Mouse (Mus musculus) T-helper 17 cell (primary cell): ENCODE results near the gene E130208F15Rik.

Experiments used
- in situ Hi-C, 2 experiments: fragments of 300-600 bp; cut with MboI, MseI; formaldehyde crosslinking; loops; 1 replicate in 1 of 2; 2 replicates in 1 of 2; pipeline ENCODE4 v1.15.1; 2025; ENCODE audit warnings: high pct_unique_total_duplicates in 2 of 2

The E130208F15Rik gene

DNA sequence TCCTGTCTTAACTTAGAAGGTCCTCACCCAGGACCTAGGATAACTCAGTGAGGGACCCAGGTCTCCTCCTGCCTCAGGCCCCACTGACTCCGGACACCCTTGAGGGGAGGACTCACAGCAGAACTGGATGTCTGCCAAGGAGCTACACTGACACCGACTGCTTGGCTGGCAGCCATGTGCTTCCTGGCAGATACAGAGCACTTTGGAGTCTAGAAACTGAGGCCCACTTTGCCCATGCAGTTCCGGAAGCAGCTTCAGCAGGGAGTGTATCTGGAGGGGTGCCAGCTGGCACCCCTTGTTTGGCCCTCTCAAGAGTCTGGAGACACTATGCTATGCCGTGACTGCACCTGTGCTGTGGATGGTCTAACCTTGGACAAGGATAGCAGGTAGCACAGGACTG, 11.9 kb downstream of the E130208F15Rik start:
- in situ Hi-C loops, result no loop called here

DNA sequence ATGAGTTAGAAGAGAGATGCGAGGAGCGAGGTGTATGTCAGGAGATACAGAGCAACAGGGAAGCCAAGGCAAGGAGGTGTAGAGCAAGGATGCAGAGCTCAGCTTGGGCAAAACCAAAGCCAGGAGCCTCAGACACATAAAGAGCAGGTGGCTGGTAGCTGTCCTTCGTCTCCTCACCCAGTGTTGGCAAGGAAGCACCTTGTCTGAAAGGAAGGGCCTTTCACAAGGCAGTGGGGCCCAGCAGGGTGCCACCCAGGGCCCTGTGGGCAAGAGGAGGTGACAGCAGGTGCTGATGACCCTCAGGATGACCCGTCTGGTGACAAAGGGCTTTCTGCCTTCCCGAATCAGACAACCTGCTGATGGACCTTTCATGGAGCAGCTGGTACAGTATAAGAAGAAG, 13.0 kb downstream of the E130208F15Rik start:
- in situ Hi-C loops, result no loop called here

DNA sequence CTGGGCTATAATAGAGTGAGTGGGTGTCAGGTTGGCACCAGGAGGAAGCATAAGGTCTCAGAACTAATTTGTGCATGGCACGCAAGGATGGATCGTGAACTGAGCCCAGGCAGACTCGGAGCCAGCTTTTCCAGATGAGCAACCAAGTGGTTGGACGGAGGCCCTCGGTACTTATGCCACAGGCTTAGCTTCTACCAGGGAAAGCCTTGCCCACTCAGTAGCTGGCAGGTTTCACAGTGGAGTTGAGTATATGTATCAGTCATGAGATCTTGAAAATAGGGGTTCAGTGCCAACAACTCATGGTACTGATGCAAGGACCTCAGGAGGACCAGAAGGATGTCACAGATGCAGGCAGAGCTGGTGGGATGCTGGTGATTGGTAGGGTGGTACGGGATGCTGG, 14.1 kb downstream of the E130208F15Rik start:
- in situ Hi-C loops, result no loop called here

DNA sequence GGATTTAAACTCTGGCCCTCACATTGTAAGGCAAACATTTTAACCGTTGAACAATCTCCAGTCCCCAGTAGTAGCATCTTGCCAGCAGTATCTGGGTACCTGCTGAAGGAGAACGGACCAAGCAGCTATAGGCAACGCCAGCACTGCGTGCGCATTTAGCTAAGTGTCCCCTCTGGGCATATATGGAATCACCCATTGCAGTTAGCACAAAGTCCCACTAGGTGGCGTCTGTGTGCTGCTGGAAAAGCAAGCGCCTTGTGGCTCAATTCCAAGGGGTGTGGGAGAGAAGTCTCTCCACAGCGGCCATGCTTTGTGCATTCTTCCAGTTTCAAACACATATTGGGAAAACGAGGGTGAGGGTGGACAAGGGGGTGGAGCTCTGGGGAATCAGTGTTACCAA, 14.8 kb downstream of the E130208F15Rik start:
- in situ Hi-C loops, result no loop called here

DNA sequence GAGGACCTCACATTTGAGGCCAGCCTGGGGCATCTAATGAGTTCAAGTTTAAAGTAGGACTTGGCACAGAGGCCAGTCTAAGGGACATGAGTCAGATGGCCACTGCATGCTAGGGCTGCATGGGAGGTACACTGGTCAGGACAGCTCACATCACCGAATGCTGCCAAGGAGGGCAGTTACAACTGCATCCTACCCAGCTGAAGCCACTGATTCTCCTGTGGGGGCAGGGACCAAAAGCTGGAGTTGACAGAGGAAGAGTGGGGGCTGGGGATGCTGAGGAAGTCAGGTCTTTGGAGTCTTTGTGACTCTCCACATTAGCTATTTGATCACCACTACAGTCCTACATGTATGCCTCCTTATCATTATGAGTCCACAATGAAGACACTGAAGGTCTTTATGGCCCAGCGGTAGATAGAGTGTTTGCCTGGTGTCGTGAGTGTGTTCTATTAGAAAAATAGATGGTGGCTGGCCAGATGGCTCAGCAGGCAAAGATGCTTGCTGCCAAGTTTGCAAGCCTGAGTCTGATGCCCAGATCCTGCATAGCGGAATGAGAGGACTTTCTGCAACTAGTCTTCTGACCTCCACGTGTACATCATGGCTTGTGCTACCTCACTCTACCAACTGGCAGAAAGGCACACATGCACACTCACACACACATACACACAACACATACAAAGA, 18.0 kb downstream of the E130208F15Rik start:
- in situ Hi-C loops, result no loop called here

DNA sequence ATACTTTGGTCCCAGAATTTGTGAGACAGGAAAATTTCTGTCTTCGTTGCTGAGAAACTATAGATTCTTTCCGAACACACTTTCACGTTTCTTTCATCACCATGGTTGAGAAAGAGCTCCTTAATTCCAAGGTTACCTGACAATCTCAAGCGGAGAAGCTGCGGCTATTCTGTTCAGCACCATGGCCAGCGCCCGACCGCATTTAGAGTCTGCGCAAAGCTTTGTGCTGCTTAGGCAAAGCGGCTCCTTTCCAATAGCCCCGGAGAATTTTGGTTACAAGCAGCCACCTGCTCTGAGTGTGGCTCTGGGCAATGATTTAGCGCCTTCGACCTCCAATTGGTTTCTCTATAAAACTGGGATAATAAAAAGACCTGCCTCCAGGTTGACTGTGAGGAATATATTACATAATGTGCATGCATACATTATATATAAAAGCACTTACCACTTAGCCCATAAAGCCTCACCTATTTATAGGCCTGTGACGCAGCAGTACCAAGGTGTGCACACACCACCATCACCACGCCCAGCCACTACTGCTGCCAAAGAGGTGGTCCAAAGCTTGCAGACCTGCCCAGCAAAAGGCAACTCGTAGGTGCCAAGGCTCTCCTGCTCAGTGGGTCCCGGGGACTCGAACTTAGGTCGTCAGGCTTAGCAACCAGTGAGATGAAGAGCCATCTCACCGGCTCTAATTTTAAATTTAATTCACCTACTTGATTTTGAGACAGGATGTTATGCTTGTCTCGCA, 25.3 kb downstream of the E130208F15Rik start:
- in situ Hi-C loops, result no loop called here

DNA sequence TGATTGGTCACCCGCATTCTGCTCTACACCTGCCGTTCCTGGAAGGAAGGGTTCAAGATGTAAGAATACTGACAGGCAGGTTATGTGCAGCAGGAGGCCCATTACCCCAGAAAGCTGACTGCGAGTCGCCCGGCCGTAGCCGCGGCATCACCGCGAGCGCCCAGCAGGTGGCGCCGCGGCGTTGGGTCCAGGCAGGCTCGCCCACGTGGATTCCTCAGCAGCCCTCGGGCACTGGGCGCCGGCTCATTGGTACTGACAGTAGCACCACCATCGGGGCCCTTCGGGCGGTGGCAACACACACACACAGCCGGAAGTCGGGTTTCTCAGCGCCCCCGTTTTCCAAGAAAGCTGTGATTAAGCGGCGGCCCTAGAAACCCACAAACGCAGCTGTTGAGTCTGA, 26.3 kb downstream of the E130208F15Rik start:
- in situ Hi-C loops, result no loop called here

DNA sequence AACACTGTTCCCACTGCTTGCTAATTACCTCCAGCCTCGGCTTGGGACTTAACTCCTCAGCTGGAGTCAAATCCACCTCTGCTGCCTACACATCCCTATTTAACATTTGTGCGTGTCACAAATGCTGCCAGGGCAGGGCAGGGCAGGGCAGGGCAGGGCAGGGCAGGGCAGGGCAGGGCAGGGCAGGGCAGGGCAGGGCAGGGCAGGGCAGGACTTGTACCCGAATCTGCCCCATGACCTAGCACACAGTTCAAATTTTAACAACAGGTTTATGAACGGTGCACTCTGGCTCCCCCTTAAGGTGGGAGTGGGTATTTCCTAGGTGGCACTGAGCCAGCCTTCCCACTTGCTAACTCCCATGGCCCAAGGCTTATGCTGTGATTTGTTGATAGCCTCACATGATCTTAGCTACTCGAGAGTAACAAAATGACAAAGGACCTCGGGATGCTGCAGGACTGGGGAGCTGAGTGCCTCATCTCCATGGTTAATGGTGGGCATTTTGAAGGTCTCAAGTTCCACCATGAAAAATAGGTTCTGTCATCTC, 31.8 kb downstream of the E130208F15Rik start:
- in situ Hi-C loops, result no loop called here

DNA sequence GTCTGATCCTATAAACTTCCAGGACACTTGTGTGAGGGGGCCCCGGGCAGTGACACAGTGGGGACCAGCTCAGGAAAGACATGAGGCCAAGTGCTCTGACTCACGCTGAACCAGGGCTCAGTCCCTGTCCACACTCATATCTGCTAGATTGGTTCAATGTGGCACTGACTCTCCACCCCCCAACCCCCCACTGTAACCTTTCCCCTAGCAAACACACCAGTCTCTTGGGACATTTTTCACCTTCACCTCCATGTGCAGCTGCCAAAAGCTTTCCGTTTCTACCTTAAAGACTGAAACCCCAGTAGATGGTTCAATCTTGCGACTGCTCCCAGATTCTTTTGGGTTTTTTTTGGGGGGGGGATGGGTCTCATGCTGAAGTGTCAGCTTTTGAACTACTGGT, 32.5 kb downstream of the E130208F15Rik start:
- in situ Hi-C loops, result no loop called here

DNA sequence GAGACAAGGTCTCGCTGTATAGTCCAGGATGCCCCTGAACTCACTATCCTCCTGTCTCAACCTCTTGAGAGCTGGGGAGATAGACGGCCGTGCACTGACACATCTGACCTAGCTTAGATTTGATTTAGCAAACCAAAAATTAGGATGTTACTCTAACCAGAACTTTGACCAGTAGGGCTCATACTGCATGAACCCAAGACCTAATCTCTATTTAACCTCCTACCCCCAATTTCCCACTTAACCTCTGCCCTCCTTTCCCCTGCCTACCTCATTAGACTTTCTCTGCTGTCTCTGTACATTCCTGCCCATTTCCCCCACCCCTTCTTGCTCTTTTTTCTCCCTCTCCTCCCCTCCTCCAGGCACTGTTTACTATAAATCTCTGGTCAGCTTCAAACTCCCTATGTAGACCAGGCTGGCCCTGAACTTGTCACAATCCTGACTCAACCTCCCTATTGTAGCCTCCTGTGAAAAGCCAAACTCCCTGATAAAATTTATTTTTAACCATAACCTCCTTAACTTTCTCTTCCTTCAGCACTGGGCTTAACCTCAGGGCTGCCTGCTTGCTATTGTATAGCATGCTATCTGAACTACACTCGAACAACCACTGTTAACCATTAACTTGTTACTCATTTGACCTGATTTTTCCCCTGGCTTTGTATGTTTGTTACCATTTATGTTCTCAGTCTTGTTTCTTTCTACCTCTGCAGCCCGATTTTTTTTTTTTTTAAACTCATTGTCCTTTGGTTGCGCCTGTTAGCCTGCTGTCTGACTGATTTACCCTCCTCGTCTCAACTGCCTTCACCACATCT, 37.0 kb downstream of the E130208F15Rik start:
- in situ Hi-C loops, result no loop called here

DNA sequence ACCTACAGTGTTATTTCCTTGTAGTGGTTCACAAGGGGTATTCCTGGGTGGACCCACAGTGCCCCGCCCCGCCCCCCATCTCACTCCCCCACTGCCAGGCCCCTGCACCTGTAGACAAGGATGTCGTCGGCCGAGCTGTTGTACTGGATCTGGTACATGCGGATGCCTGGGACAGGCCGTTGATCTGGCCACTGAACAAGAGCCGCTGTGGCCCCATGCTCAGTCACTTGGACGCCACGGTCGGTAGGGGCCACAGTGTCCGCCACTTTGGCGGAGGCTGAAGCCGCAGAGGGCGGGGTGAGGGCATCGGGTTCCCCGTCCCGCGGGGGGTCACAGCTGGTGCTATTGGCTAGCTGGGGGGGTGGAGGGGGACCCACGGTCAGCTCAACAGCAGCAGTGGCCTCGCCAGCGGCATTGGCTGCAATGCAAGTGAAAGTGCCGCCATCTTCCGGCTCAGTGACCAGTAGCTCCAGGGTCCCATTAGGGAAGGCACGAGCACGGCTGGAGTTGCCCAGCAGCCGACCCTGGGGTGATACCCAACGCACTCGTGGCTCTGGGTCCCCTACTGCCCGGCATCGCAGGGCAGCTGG, 37.8 kb downstream of the E130208F15Rik start:
- in situ Hi-C loops, result no loop called here

DNA sequence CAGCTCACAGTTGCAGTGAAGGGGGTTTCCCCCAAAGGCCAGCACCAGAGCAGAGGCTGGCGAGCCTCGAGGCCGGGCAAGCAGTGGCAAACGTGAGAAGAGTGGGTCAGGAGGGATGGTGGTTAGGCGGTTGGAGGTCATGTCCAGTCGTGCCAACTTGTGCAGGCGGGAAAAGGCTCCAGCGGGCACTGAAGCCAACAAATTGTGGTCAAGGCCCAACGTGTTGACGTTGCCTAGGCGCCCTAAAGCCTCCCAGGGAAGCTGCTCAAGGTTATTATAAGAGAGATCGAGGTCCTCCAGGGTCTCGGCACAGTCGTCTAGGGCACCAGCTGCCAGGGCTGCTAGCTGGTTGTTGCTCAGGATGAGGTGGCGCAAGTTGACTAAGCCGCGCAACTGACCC, 38.5 kb downstream of the E130208F15Rik start:
- in situ Hi-C loops, result no loop called here

DNA sequence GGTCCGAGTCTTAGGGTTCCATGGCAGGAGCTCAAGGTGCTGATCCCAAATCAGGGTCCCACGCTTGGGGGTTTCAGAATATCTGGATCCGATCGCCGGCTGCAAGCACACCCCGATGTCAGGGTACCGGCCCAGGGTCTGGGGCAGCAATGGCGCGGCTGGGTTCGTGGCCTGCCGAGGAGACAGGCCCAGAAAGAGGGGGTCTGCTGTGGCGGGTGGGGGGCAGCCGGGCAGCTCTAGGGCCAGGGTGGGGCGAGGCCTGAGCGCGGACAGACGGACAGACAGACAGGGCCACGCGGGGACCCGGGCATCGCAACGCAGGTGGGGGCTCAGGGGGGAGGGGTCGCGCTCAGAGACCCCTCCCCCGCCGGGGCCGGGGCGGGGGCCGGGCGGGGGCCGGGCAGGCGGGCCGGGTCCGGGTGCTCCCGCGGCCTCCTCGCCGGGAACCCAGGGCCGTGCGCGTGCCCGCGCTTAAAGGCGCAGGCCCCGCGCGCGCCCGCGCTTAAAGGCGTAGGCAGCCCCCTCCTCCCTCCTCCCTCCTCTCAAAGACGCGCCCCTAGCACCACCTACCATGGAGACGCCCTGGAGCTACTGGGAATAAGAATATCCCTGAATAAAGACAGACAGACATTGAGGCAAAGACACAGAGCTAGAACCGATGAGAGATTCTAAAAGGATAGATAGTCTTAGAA, 41.3 kb downstream of the E130208F15Rik start, which contains the start of gene Lrfn3:
Gene Lrfn3, minus strand, starts transcription at position 121 of the 692 bp plus-strand sequence.
- in situ Hi-C loops, result no loop called here

DNA sequence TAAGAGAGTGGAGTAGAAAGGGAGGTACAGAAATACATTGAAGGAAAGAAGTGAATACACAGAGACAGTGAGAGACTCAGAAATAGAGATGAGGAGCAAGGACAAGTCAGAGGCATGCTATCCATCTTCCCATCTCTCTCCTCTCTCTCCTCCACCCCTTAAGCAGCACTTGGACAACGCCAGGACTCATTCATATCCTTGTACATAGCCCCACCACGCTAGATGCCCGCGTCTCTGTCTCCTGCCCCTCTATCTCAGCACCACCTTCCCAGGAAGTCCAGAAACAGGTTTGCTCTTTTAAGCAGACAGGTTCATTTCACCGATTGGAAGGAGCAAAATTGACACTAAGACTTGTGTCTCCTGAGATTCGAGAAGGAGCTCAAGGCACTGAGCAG, 41.8 kb downstream of the E130208F15Rik start:
- in situ Hi-C loops, result no loop called here

DNA sequence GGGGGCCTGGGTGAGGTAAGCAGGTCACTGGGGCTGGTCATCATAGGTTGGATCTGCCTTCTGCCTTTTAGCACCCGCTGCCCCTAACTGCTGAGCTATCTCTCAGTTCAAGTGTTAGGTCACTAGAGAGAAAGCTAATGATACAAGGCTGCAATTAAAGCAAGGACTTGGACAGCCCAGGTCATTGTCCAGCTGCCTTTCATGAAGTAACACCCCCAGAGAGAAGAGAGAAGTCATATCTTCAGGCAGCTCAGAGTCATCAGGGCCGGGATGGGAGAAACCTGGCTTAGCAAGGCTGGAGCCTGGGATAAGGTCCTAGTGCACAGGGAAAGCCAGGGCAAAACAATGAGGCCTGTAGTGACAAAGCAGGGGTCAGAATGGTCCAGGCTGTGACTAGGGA, 45.9 kb downstream of the E130208F15Rik start:
- in situ Hi-C loops, result no loop called here
